Mouse (Mus musculus): ENCODE measurements around the gene Gm37240.

The Gm37240 gene

GRCm38 (mm10) chr3:85185827-85186226 is 701.5 kb downstream of the Gm37240 start:
- DNase-seq (ENCODE audit: low spot score), result no peak

- no peak for DNase-seq (ENCODE audit: low spot score)
Measured at GRCm38 (mm10) chr3:85184916-85185315, 702.4 kb downstream of the Gm37240 start.

- DNase-seq (ENCODE audit: low spot score), result no peak
Measured at GRCm38 (mm10) chr3:85184151-85184550, 703.2 kb downstream of the Gm37240 start.

GRCm38 (mm10) chr3:85176736-85177135 is 710.6 kb downstream of the Gm37240 start:
- no peak for DNase-seq (ENCODE audit: low spot score)

GRCm38 (mm10) chr3:85174542-85175469 is 712.5 kb downstream of the Gm37240 start:
- no peak for DNase-seq (ENCODE audit: low spot score)

- no peak for DNase-seq (ENCODE audit: low spot score)
Measured at GRCm38 (mm10) chr3:85173441-85174071, 713.8 kb downstream of the Gm37240 start.

- no peak for DNase-seq (ENCODE audit: low spot score)
Measured at GRCm38 (mm10) chr3:85172532-85172931, 714.8 kb downstream of the Gm37240 start.

GRCm38 (mm10) chr3:85172096-85172495 is 715.2 kb downstream of the Gm37240 start:
- DNase-seq (ENCODE audit: low spot score), result no peak

GRCm38 (mm10) chr3:85168816-85169215 is 718.5 kb downstream of the Gm37240 start:
- DNase-seq (ENCODE audit: low spot score), result no peak

- no peak for DNase-seq (ENCODE audit: low spot score)
Measured at GRCm38 (mm10) chr3:85164931-85165330, 722.4 kb downstream of the Gm37240 start.

- no peak for DNase-seq (ENCODE audit: low spot score)
Measured at GRCm38 (mm10) chr3:85163396-85163795, 723.9 kb downstream of the Gm37240 start.

- DNase-seq (ENCODE audit: low spot score), result no peak
Measured at GRCm38 (mm10) chr3:85162430-85162829, 724.9 kb downstream of the Gm37240 start.

- DNase-seq (ENCODE audit: low spot score), result no peak
Measured at GRCm38 (mm10) chr3:85160816-85161215, 726.5 kb downstream of the Gm37240 start.

- DNase-seq (ENCODE audit: low spot score), result no peak
Measured at GRCm38 (mm10) chr3:85159631-85160030, 727.7 kb downstream of the Gm37240 start.

GRCm38 (mm10) chr3:85148816-85149215 is 738.5 kb downstream of the Gm37240 start:
- no peak for DNase-seq (ENCODE audit: low spot score)

- no peak for DNase-seq (ENCODE audit: low spot score)
Measured at GRCm38 (mm10) chr3:85148038-85148550, 739.2 kb downstream of the Gm37240 start.

- DNase-seq (ENCODE audit: low spot score), result no peak
Measured at GRCm38 (mm10) chr3:85145568-85145967, 741.8 kb downstream of the Gm37240 start.

- DNase-seq (ENCODE audit: low spot score), result no peak
Measured at GRCm38 (mm10) chr3:85145076-85145475, 742.2 kb downstream of the Gm37240 start.

- no peak for DNase-seq (ENCODE audit: low spot score)
Measured at GRCm38 (mm10) chr3:85144425-85144824, 742.9 kb downstream of the Gm37240 start.

GRCm38 (mm10) chr3:85140488-85140887 is 746.8 kb downstream of the Gm37240 start:
- DNase-seq (ENCODE audit: low spot score), result no peak

- DNase-seq (ENCODE audit: low spot score), result no peak
Measured at GRCm38 (mm10) chr3:85138407-85138806, 748.9 kb downstream of the Gm37240 start.

GRCm38 (mm10) chr3:85133561-85133960 is 753.8 kb downstream of the Gm37240 start:
- no peak for DNase-seq (ENCODE audit: low spot score)

GRCm38 (mm10) chr3:85131878-85132277 is 755.4 kb downstream of the Gm37240 start:
- no peak for DNase-seq (ENCODE audit: low spot score)

Measured in lung, postnatal 25 days (tissue).